Mouse (Mus musculus) common myeloid progenitor, adult 5-6 weeks (primary cell): ENCODE results near the gene Tas1r1. TPM values are rescaled to one million over a fixed set of nuclear protein-coding genes. Genes with fewer than 3 reads are reported as not detected.

Experiments used
- ATAC-seq: replicated peaks from 2 replicates; pipeline ENCODE4 v1.8.0; 2016; ENCODE audit warnings: low read depth, mild to moderate bottlenecking, moderate TSS enrichment, inconsistent platforms; ENCODE audit not compliant: poor library complexity, severe bottlenecking
- total RNA-seq: library from RNA; stranded (forward); fragments of 200-1000, 187-1606 nt; gene quantifications from 2 replicates; pipeline ENCODE4 v1.2.3, GENCODE M21; 2017

Gene Tas1r1
- total RNA-seq, 1 experiment from 2014 or later = 1.5 TPM

DNA sequence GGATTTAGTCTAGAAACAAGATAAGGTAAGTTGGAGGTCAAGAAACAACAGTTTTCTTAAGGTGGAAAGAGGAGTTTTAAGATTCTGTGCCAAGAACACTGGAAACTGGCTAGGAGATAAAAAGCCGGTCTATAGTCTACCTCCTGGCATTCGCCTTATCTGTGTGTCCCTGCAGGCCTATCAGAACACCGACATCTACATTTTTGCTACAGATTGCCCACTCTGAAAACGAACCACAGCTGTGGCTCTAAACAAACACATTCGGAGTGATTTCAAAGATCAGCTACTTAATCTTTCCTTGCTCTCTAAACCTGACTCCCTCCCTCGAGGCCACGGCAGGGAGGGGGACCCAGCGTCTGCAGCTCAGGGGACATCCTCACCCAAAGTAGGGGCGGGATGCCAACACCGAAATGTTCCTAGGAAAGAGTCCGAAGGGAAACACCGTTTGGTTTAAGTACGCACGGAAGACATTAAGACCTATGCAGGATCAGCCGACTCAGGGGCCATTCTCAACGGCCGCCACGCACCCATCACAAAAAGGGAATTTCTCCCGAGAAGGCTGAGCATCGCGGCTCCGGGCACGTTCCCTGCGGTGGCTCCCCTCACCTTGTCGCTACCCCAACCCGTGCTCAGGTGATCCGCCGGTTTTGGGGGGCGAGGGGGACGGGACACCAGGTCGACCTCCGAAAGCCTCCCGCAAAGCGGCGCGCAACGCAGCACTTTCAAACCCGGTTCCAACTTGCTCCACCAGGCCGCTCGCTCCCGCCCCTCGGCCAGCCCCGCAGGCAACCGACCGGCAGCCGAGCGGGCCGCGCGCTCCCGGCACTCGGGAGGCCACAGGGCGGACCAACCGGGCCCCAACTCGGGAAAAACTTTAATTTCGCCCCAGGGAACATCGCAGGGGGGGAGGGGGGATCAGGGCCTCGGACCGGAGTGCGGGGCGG, 43.9 kb downstream of the Tas1r1 start:
- peak; percentile 20; the same call in 1 of the 2 replicates for ATAC-seq

- ATAC-seq = no peak
Measured at GRCm38 (mm10) chr4:151993035-151993434, 45.3 kb downstream of the Tas1r1 start.

- ATAC-seq = no peak
Measured at GRCm38 (mm10) chr4:151992091-151992490, 46.3 kb downstream of the Tas1r1 start.

- 0 out of 2 replicates have a peak, but pooled peaks have one; percentile 3 for ATAC-seq
Measured at GRCm38 (mm10) chr4:151989110-151989488, 49.3 kb downstream of the Tas1r1 start.

DNA sequence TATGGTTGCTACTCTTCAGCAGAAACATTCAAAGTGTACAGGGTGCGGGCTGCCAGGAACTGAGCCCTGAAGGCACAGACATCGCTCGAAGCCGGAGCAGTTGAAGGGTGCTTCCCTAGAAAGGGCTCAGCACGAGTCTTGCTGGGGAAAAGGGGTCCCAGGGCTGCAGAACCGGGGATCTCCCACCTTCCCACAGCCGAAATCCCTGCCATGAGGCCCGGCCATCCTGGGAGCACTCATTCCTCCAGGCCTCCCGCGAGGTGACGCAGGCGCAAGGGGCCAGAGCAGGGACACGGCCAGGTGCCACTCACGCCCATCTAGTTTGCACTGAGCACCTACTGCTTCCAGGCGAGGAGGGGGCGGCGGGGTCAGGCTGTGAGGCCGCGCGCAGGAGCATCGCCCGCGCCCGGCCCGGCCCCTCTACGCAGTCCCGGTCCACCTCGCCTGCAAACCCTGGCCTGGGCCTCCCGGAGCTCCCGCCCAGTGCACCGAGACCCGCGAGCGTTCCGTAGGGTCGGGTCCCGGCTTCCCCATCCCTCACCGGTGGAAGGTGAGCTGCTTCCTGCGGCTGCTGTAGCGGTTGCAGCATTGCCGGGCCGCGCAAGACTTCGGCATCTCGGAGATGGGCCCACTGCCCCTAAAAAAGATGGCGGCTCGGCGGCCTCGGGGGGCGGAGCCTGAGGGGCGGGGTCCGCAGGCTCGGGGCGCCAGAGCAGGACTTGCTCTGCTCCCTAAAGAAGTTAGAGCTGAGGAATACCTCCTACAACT, 49.8 kb downstream of the Tas1r1 start, which contains the start of gene Thap3:
TSS of gene Thap3 (minus strand) at position 656 of the 768 bp plus-strand sequence.
- peak; percentile 82 for ATAC-seq

GRCm38 (mm10) chr4:151988014-151988341, 50.4 kb downstream of the Tas1r1 start:
- ATAC-seq = no peak

DNA sequence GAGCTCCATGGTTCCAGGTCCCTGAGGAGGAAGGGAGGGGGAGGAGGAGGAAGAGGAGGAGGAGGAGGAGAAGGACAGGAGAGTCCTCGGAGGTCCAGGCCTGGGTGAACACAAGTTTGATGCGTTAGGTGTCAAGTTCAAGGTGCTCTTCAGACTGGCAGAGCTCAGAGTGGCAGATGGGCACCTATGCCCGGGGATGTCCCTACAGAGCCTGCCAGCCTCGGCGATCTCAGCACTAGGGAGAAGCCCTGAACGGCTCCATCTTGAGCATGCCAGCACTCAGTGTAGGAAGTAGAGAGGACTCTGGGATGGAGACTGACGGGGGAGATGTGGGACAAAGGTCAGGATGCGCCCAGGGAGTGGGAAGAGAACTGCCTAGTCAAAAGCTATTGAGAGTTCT, 51.7 kb downstream of the Tas1r1 start:
- no peak for ATAC-seq

- ATAC-seq = no peak
Measured at GRCm38 (mm10) chr4:151985886-151986285, 52.5 kb downstream of the Tas1r1 start.

- ATAC-seq = no peak
Measured at GRCm38 (mm10) chr4:151983560-151983959, 54.8 kb downstream of the Tas1r1 start.

DNA sequence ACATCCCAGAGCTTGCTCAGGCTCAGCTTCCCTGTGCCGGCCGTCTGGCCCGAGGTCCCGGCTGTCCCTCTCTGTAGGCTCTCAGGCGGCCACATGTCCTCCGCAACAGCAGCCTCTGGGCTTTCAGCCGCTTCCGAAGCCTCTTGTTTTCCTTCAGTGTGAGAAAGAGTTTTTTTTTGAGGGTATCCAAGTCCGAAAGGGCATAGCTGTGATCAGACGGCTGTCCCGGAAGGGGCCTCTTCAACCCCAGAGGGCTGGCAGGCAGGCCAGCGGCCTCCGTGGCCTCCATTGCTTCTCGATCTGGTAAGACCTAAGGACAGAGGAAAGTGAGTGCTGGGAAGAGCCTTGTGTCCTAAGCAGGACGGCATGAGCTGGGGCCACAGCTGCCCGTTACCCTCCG, 55.3 kb downstream of the Tas1r1 start:
- no peak for ATAC-seq

- peak; percentile 82 for ATAC-seq
Measured at GRCm38 (mm10) chr4:151981363-151981762, 57.0 kb downstream of the Tas1r1 start.

- no peak for ATAC-seq
Measured at GRCm38 (mm10) chr4:151980699-151981098, 57.7 kb downstream of the Tas1r1 start.

Other genes starting within 250 kb of the Tas1r1 start
- gene Camta1, start 176.7 kb downstream of the Tas1r1 start, total RNA-seq = 26.6 and 34.9 TPM in 2 replicates
- gene Dnajc11, start 104.9 kb downstream of the Tas1r1 start, total RNA-seq = 63.7 and 65.2 TPM in 2 replicates
- 6.3 and 11.8 TPM in 2 replicates for gene Thap3, start 49.6 kb downstream of the Tas1r1 start, total RNA-seq
- 2.4 and 3.3 TPM in 2 replicates for gene Phf13, start 42.3 kb downstream of the Tas1r1 start, total RNA-seq
- gene Klhl21, start 29.8 kb downstream of the Tas1r1 start, total RNA-seq = 6.6 and 8.8 TPM in 2 replicates
- gene Zbtb48, start 10.9 kb downstream of the Tas1r1 start, total RNA-seq = 7.4 and 10.7 TPM in 2 replicates
- 25.7 and 35.7 TPM in 2 replicates for gene Nol9, start 753 bp upstream of the Tas1r1 start, total RNA-seq
- gene Plekhg5, start 33.9 kb upstream of the Tas1r1 start, total RNA-seq = 6.0 and 7.2 TPM in 2 replicates
- gene Tnfrsf25, start 77.4 kb upstream of the Tas1r1 start, total RNA-seq = not detected in 2 replicates
- 1.3 and 1.8 TPM in 2 replicates for gene Espn, start 113.8 kb upstream of the Tas1r1 start, total RNA-seq
- gene Hes2, start 120.3 kb upstream of the Tas1r1 start, total RNA-seq = not detected in 2 replicates
- 58.2 and 59.6 TPM in 2 replicates for gene Acot7, start 139.6 kb upstream of the Tas1r1 start, total RNA-seq
- gene Gpr153, start 235.7 kb upstream of the Tas1r1 start, total RNA-seq = under 0.01 TPM in 1 of 2 replicates, not detected in the other